Mouse (Mus musculus) intestine, postnatal 0 days (tissue): ENCODE measurements around the gene Islr. TPM values are rescaled to one million over a fixed set of nuclear protein-coding genes. Genes with fewer than 3 reads are reported as not detected.
A peak's percentile ranks its signal among the peaks of the same experiment; 100 is the strongest.

Experiments
- ATAC-seq: fragments of 200-750 bp; cut with Nextera tagmentation; 2 replicates; pipeline ENCODE4 v1.8.0; 2017; ENCODE audit warnings: mild to moderate bottlenecking, moderate TSS enrichment, moderate library complexity
- H3K27ac ChIP-seq: fragments of 300-500 bp; sonication (generic); 2 replicates; pipeline ENCODE4 v1.5.1; 2014; ENCODE audit warnings: mild to moderate bottlenecking, low read depth, low read length, moderate library complexity
- H3K27me3 ChIP-seq: fragments of 300-500 bp; sonication (generic); replicated peaks from 2 replicates; pipeline ENCODE4 v1.6.1; 2014; ENCODE audit warnings: low read length, mixed read lengths; ENCODE audit not compliant: control insufficient read depth, insufficient read depth
- H3K36me3 ChIP-seq: fragments of 300-500 bp; sonication (generic); 2 replicates; pipeline ENCODE4 v1.6.1; 2014; ENCODE audit warnings: mild to moderate bottlenecking, moderate library complexity; ENCODE audit not compliant: control insufficient read depth, insufficient read depth
- H3K4me1 ChIP-seq: fragments of 300-500 bp; sonication (generic); replicated peaks from 2 replicates; pipeline ENCODE4 v1.6.1; 2014; ENCODE audit warnings: antibody characterized with exemption, low read length, mixed read lengths; ENCODE audit not compliant: control insufficient read depth, insufficient read depth
- H3K4me2 ChIP-seq: fragments of 300-500 bp; sonication (generic); replicated peaks from 2 replicates; pipeline ENCODE4 v1.6.1; 2014; ENCODE audit warnings: low read depth, mild to moderate bottlenecking, moderate library complexity
- H3K4me3 ChIP-seq: fragments of 300-500 bp; sonication (generic); 2 replicates; pipeline ENCODE4 v1.5.1; 2014; ENCODE audit warnings: low read depth, low read length
- H3K9ac ChIP-seq: fragments of 300-500 bp; sonication (generic); 2 replicates; pipeline ENCODE4 v1.6.1; 2014; ENCODE audit warnings: mild to moderate bottlenecking, low read depth, low read length
- H3K9me3 ChIP-seq: fragments of 300-500 bp; sonication (generic); 2 replicates; pipeline ENCODE4 v1.6.1; 2016; ENCODE audit warnings: mixed run types; ENCODE audit not compliant: control insufficient read depth
- CTCF ChIP-seq: sonication (generic); IDR thresholded peaks from 2 replicates; pipeline ENCODE4 v1.5.1; 2016; ENCODE audit warnings: low read depth, mild to moderate bottlenecking, control low read depth, antibody characterized with exemption, moderate library complexity
- WGBS: fragments of 180-500 bp; shearing (Covaris S2); extraction: QIAGEN DNeasy Blood & Tissue Kit; methylation state at CpG from one replicate; pipeline ENCODE4 v1.1.7; 2014; 5-methylcytosine and 5-hydroxymethylcytosine counted together
- microRNA-seq: library from miRNA; unstranded; fragments of <30 nt; microRNA quantifications from one replicate; pipeline ENCODE4, GENCODE M21; 2016
- polyA plus RNA-seq: library from polyadenylated mRNA; unstranded; fragments of >200 nt; fragmentation: Nextera tagmentation; extraction: Ambion mirVana; gene quantifications from 2 replicates; pipeline ENCODE4 v1.2.1, GENCODE M21; 2015

Gene Islr
- polyA plus RNA-seq, 1 experiment from 2014 or later, result 29.6 TPM

DNA sequence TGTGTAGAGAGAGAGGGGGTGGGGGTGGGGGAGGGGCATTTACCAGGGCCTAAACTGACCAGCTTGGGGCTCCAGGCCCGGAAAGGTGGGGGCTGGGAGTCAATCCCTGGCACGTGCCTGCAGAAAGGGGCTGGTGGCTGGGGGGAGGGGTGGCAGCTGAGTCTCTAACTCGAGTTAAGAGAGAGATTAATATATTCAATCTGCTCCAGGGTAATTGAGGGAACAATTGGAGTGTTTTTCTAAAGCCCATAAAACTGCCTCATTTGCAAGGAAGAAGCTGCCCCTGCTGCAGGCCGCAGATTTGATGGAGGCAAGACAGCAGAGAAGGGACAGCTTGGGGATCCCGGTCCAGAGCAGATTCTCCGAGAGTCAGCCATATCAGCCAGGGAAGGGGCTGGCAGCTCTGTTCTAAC is 91.2 kb downstream of the Islr start:
- 28% methylated on average over 6 of the region's 6 CpGs for WGBS
- Histone ChIP-seq H3K4me2 (peak overlapping the region; percentile 58), H3K27ac (no peak overlapping the region), H3K27me3 (no peaks in the 10 kb centered on the region), H3K9ac (no peak overlapping the region), H3K36me3 (no peaks in the 10 kb centered on the region), H3K4me1 (peaks cover 19% of the 10 kb centered on the region), H3K4me3 (no peak overlapping the region), H3K9me3 (no peaks in the 10 kb centered on the region)
- no peak for TF ChIP-seq CTCF
- ATAC-seq, result no peak

- H3K4me1 ChIP-seq, result peaks cover 19% of the 10 kb centered on the region
- TF ChIP-seq CTCF, result no peak
- H3K27me3 ChIP-seq, result no peaks in the 10 kb centered on the region
- WGBS, result 33% methylated on average over 6 of the region's 6 CpGs
- H3K9ac ChIP-seq, result no peak overlapping the region
- H3K4me3 ChIP-seq, result no peak overlapping the region
- no peaks in the 10 kb centered on the region for H3K9me3 ChIP-seq
- no peaks in the 10 kb centered on the region for H3K36me3 ChIP-seq
- ATAC-seq, result no peak
- no peak overlapping the region for H3K4me2 ChIP-seq
- no peak overlapping the region for H3K27ac ChIP-seq
Measured at GRCm38 (mm10) chr9:58112321-58112751, 91.8 kb downstream of the Islr start.

DNA sequence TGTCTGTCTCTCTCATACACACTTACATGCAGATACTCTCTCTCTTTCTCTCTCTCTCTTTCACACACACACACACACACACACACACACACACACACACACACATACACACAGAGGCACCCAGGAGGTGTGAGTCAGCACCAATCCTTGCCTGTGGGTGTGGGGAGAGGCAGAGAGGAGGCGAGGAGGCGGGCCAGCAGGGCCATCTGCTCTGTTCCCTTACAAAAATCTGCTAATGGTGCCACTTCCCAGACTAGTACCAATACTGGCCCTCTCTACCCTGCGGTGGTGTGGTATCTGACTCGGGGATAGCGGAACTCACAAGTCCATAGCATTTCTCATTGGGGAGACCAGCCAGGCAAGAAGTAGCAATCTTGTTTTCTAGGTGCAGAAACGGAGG is 92.7 kb downstream of the Islr start:
- 64% methylated on average over 6 of the region's 6 CpGs for WGBS
- no peak overlapping the region for H3K4me2 ChIP-seq
- ATAC-seq, result no peak
- no peaks in the 10 kb centered on the region for H3K9me3 ChIP-seq
- H3K36me3 ChIP-seq, result no peaks in the 10 kb centered on the region
- H3K27ac ChIP-seq, result no peak overlapping the region
- TF ChIP-seq CTCF, result no peak
- no peaks in the 10 kb centered on the region for H3K27me3 ChIP-seq
- H3K4me3 ChIP-seq, result no peak overlapping the region
- H3K9ac ChIP-seq, result no peak overlapping the region
- peaks cover 19% of the 10 kb centered on the region for H3K4me1 ChIP-seq

DNA sequence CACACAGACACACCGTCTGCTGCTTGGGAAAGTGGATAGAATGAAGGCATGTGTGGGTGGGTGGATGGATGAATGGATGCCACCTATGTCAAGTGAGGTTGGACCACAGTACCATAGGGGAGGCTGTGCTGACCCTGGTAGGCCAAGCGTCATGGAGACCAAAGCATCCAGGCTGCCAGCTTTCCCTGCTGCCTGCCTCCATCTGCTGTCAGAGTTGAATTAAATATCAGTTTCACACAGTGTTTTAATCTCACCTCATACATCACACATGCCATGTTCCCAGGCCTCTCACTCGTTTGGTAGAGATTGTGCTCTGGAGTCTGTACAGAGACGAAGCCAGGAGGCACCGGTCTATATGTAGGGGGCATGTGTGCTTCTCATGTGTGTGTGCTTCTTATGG is 93.3 kb downstream of the Islr start:
- no peak for TF ChIP-seq CTCF
- H3K9ac ChIP-seq, result no peak overlapping the region
- H3K9me3 ChIP-seq, result no peaks in the 10 kb centered on the region
- no peak overlapping the region for H3K4me3 ChIP-seq
- no peak for ATAC-seq
- no peaks in the 10 kb centered on the region for H3K27me3 ChIP-seq
- no peak overlapping the region for H3K27ac ChIP-seq
- H3K36me3 ChIP-seq, result no peaks in the 10 kb centered on the region
- 81% methylated on average over 5 of the region's 5 CpGs for WGBS
- H3K4me2 ChIP-seq, result no peak overlapping the region
- peaks cover 18% of the 10 kb centered on the region for H3K4me1 ChIP-seq

GRCm38 (mm10) chr9:58107494-58107893 is 96.6 kb downstream of the Islr start:
- no peak overlapping the region for H3K27ac ChIP-seq

More at GRCm38 (mm10) chr9:58107494-58107893, 96.6 kb downstream of the Islr start:
- no peak for ATAC-seq
- Histone ChIP-seq H3K4me2 (no peak overlapping the region), H3K4me1 (no peaks in the 10 kb centered on the region), H3K9ac (no peak overlapping the region), H3K4me3 (no peak overlapping the region), H3K27me3 (no peaks in the 10 kb centered on the region), H3K9me3 (no peaks in the 10 kb centered on the region), H3K36me3 (no peaks in the 10 kb centered on the region)
- no peak for TF ChIP-seq CTCF
- 62% methylated on average over 5 of the region's 5 CpGs for WGBS

Small RNAs within 50 kb of the gene (microRNA-seq; reads per million reads assigned to microRNA genes)
- not detected for gene Mir6385

Other genes starting within 250 kb of the Islr start
- 4.4 and 7.8 TPM in 2 replicates for gene Cyp11a1, start 197.9 kb downstream of the Islr start, polyA plus RNA-seq
- 0.48 and 0.71 TPM in 2 replicates for gene Stra6, start 140.5 kb downstream of the Islr start, polyA plus RNA-seq
- gene Ccdc33, start 85.5 kb downstream of the Islr start, polyA plus RNA-seq, result 0.14 and 0.16 TPM in 2 replicates
- 0.27 and 0.35 TPM in 2 replicates for gene Islr2, start within 50 bp of the Islr start, polyA plus RNA-seq
- gene Pml, start 45.5 kb upstream of the Islr start, polyA plus RNA-seq, result 5.3 and 7.1 TPM in 2 replicates
- 15.0 and 15.9 TPM in 2 replicates for gene Stoml1, start 48.9 kb upstream of the Islr start, polyA plus RNA-seq
- 21.6 and 23.8 TPM in 2 replicates for gene Loxl1, start 108.9 kb upstream of the Islr start, polyA plus RNA-seq
- gene Tbc1d21, start 166.1 kb upstream of the Islr start, polyA plus RNA-seq, result not detected in 2 replicates